Mouse (Mus musculus) testis, adult 2 months (tissue): ENCODE data around the gene Csk.

Source experiments
- CTCF ChIP-seq: fragments of 200-500 bp; IDR thresholded peaks from 2 replicates; pipeline ENCODE4 v1.5.1; 2012; ENCODE audit warnings: low read depth, mild to moderate bottlenecking, inconsistent platforms, low read length, moderate library complexity; ENCODE audit not compliant: control insufficient read depth, insufficient read depth, insufficient replicate concordance
- POLR2A ChIP-seq: fragments of 200-500 bp; IDR thresholded peaks from 2 replicates; pipeline ENCODE4 v1.6.1; 2012; ENCODE audit warnings: low read depth, mild to moderate bottlenecking, inconsistent platforms, low read length, moderate library complexity; ENCODE audit not compliant: control insufficient read depth

GRCm38 (mm10) chr9:57646551-57647103 is 6.8 kb downstream of the Csk start:
- TF ChIP-seq POLR2A (no peak), CTCF (no peak)
